Mouse (Mus musculus): ENCODE measurements around the gene Selplg. TPM values are rescaled to one million over a fixed set of nuclear protein-coding genes. Genes with fewer than 3 reads are reported as not detected.

Gene Selplg
- polyA plus RNA-seq, 1 experiment from 2014 or later, result 2.5 TPM

- H3K4me3 ChIP-seq, result peak within 1 kb of the TSS; percentile 99
- ATAC-seq (ENCODE audit: low FRiP score, low read depth), result peak; percentile 88
- H3K27me3 ChIP-seq, result no peaks in the 10 kb centered on the region
- peaks cover 53% of the 10 kb centered on the region for H3K36me3 ChIP-seq
- H3K4me2 ChIP-seq (replicated peaks), result peak within 1 kb of the TSS; percentile 94
- peaks cover 32% of the 10 kb centered on the region for H3K4me1 ChIP-seq
- 0% methylated on average over 36 of the region's 49 CpGs for WGBS
- H3K27ac ChIP-seq, result peak within 1 kb of the TSS; percentile 95
- no peaks in the 10 kb centered on the region for H3K9me3 ChIP-seq
- H3K9ac ChIP-seq, result peak within 1 kb of the TSS; percentile 97
Measured at GRCm38 (mm10) chr5:113772450-113772895, 60.0 kb downstream of the Selplg start, which contains the start of the genes Sart3 and Iscu. Gene Sart3 (minus strand): TSS chr5:113772510. Gene Iscu (plus strand): TSS chr5:113772748.

- H3K27ac ChIP-seq, result peak overlapping the region; percentile 95
- peaks cover 32% of the 10 kb centered on the region for H3K4me1 ChIP-seq
- ATAC-seq (ENCODE audit: low FRiP score, low read depth), result peak; percentile 82
- H3K36me3 ChIP-seq, result peaks cover 53% of the 10 kb centered on the region
- peak overlapping the region; percentile 97 for H3K9ac ChIP-seq
- under 1% methylated on average over 97 of the region's 97 CpGs for WGBS
- peak overlapping the region; percentile 94 for H3K4me2 ChIP-seq (replicated peaks)
- H3K27me3 ChIP-seq, result no peaks in the 10 kb centered on the region
- peak overlapping the region; percentile 99 for H3K4me3 ChIP-seq
- H3K9me3 ChIP-seq, result no peaks in the 10 kb centered on the region
Measured at GRCm38 (mm10) chr5:113771213-113772162, 61.0 kb downstream of the Selplg start.

GRCm38 (mm10) chr5:113768806-113769205 lies 63.6 kb downstream of the Selplg start:
- H3K9me3 ChIP-seq, result no peaks in the 10 kb centered on the region
- H3K27me3 ChIP-seq, result no peaks in the 10 kb centered on the region
- H3K4me1 ChIP-seq, result peaks cover 29% of the 10 kb centered on the region
- peaks cover 50% of the 10 kb centered on the region for H3K36me3 ChIP-seq
- ATAC-seq (ENCODE audit: low FRiP score, low read depth), result no peak
- H3K9ac ChIP-seq, result no peak overlapping the region
- WGBS, result 92% methylated on average over 8 of the region's 8 CpGs
- H3K4me3 ChIP-seq, result no peak overlapping the region
- no peak overlapping the region for H3K27ac ChIP-seq
- no peak overlapping the region for H3K4me2 ChIP-seq (replicated peaks)

Other genes starting within 250 kb of the Selplg start
- gene Cmklr1, start 182.2 kb downstream of the Selplg start, polyA plus RNA-seq (2015; fragmentation: Nextera tagmentation; extraction: Ambion mirVana), result 3.6 and 3.7 TPM in 2 replicates
- gene 1700069L16Rik, start 107.9 kb downstream of the Selplg start, polyA plus RNA-seq (2015; fragmentation: Nextera tagmentation; extraction: Ambion mirVana), result not detected in 2 replicates
- gene Ficd, start 96.8 kb downstream of the Selplg start, polyA plus RNA-seq (2015; fragmentation: Nextera tagmentation; extraction: Ambion mirVana), result 5.8 and 6.4 TPM in 2 replicates
- 59.8 and 60.2 TPM in 2 replicates for gene Sart3, start 60.1 kb downstream of the Selplg start, polyA plus RNA-seq (2015; fragmentation: Nextera tagmentation; extraction: Ambion mirVana)
- 96.3 and 98.5 TPM in 2 replicates for gene Iscu, start 59.9 kb downstream of the Selplg start, polyA plus RNA-seq (2015; fragmentation: Nextera tagmentation; extraction: Ambion mirVana)
- 221 and 237 TPM in 2 replicates for gene Tmem119, start 32.1 kb downstream of the Selplg start, polyA plus RNA-seq (2015; fragmentation: Nextera tagmentation; extraction: Ambion mirVana)
- gene Coro1c, start 76.1 kb upstream of the Selplg start, polyA plus RNA-seq (2015; fragmentation: Nextera tagmentation; extraction: Ambion mirVana), result 83.1 and 90.2 TPM in 2 replicates
- 15.9 and 18.7 TPM in 2 replicates for gene Ssh1, start 161.2 kb upstream of the Selplg start, polyA plus RNA-seq (2015; fragmentation: Nextera tagmentation; extraction: Ambion mirVana)
- not detected in 2 replicates for gene Dao, start 171.1 kb upstream of the Selplg start, polyA plus RNA-seq (2015; fragmentation: Nextera tagmentation; extraction: Ambion mirVana)
- 15.2 and 15.7 TPM in 2 replicates for gene Usp30, start 232.8 kb upstream of the Selplg start, polyA plus RNA-seq (2015; fragmentation: Nextera tagmentation; extraction: Ambion mirVana)